Mouse (Mus musculus) forebrain, embryonic 12.5 days (tissue): ENCODE results near the gene Galnt2. TPM values are rescaled to one million over a fixed set of nuclear protein-coding genes. Genes with fewer than 3 reads are reported as not detected.

Experiments
- ATAC-seq: fragments of 200-750 bp; cut with Nextera tagmentation; 2 replicates; pipeline ENCODE4 v1.8.0; 2017; ENCODE audit warnings: moderate TSS enrichment; ENCODE audit not compliant: low FRiP score
- H3K27ac ChIP-seq: fragments of 300-500 bp; sonication (generic); 2 replicates; pipeline ENCODE4 v1.5.1; 2016; ENCODE audit warnings: mild to moderate bottlenecking
- H3K27me3 ChIP-seq: fragments of 300-500 bp; sonication (generic); 2 replicates; pipeline ENCODE4 v1.6.1; 2016; ENCODE audit warnings: mild to moderate bottlenecking
- H3K36me3 ChIP-seq: fragments of 300-500 bp; sonication (generic); replicated peaks from 2 replicates; pipeline ENCODE4 v1.6.1; 2016; ENCODE audit warnings: mild to moderate bottlenecking
- H3K4me1 ChIP-seq: fragments of 300-500 bp; sonication (generic); 2 replicates; pipeline ENCODE4 v1.6.1; 2016
- H3K4me2 ChIP-seq: fragments of 300-500 bp; sonication (generic); 2 replicates; pipeline ENCODE4 v1.6.1; 2016; ENCODE audit warnings: mild to moderate bottlenecking, moderate library complexity
- H3K4me3 ChIP-seq: fragments of 300-500 bp; sonication (generic); replicated peaks from 2 replicates; pipeline ENCODE4 v1.5.1; 2016; ENCODE audit warnings: mild to moderate bottlenecking
- H3K9ac ChIP-seq: fragments of 300-500 bp; sonication (generic); 2 replicates; pipeline ENCODE4 v1.6.1; 2016; ENCODE audit warnings: mild to moderate bottlenecking
- H3K9me3 ChIP-seq: fragments of 300-500 bp; sonication (generic); 2 replicates; pipeline ENCODE4 v1.6.1; 2016
- WGBS: fragments of 180-500 bp; shearing (Covaris S2); methylation state at CpG from one replicate; pipeline ENCODE4 v1.1.7; 2016; 5-methylcytosine and 5-hydroxymethylcytosine counted together
- polyA plus RNA-seq: library from polyadenylated mRNA; unstranded; fragments of >200 nt; fragmentation: Nextera tagmentation; extraction: Ambion mirVana; gene quantifications from 2 replicates; pipeline ENCODE4 v1.2.1, GENCODE M21; 2016

Galnt2 gene
- polyA plus RNA-seq, 1 experiment from 2014 or later = 71.8 TPM

GRCm38 (mm10) chr8:124343991-124344390 lies 112.8 kb downstream of the Galnt2 start:
- peaks cover 61% of the 10 kb centered on the region for H3K36me3 ChIP-seq
- 93% methylated on average over 12 of the region's 12 CpGs for WGBS
- no peak for ATAC-seq
- no peak overlapping the region for H3K27ac ChIP-seq
- H3K4me2 ChIP-seq = no peak overlapping the region
- H3K4me3 ChIP-seq = no peak overlapping the region
- no peaks in the 10 kb centered on the region for H3K9me3 ChIP-seq
- no peak overlapping the region for H3K9ac ChIP-seq
- H3K27me3 ChIP-seq = no peaks in the 10 kb centered on the region
- peaks cover 9% of the 10 kb centered on the region for H3K4me1 ChIP-seq

- H3K9me3 ChIP-seq = no peaks in the 10 kb centered on the region
- no peak overlapping the region for H3K27ac ChIP-seq
- 91% methylated on average over 10 of the region's 10 CpGs for WGBS
- H3K27me3 ChIP-seq = no peaks in the 10 kb centered on the region
- no peak overlapping the region for H3K4me2 ChIP-seq
- ATAC-seq = no peak
- H3K4me3 ChIP-seq = no peak overlapping the region
- no peak overlapping the region for H3K9ac ChIP-seq
- H3K4me1 ChIP-seq = peaks cover 9% of the 10 kb centered on the region
- peaks cover 51% of the 10 kb centered on the region for H3K36me3 ChIP-seq
These were observed 113.9 kb downstream of the Galnt2 start for GRCm38 (mm10) chr8:124345098-124345497.

- no peak overlapping the region for H3K9ac ChIP-seq
- 47% methylated on average over 19 of the region's 19 CpGs for WGBS
- 0 out of 2 replicates have a peak, but pooled peaks cover 3% of the 10 kb centered on the region for H3K27me3 ChIP-seq
- no peak overlapping the region for H3K4me2 ChIP-seq
- H3K27ac ChIP-seq = no peak overlapping the region
- H3K4me1 ChIP-seq = peaks cover 4% of the 10 kb centered on the region; the same call in 1 of the 2 replicates
- H3K4me3 ChIP-seq = no peak overlapping the region
- H3K9me3 ChIP-seq = no peaks in the 10 kb centered on the region
- peaks cover 32% of the 10 kb centered on the region for H3K36me3 ChIP-seq
- ATAC-seq = peak; percentile 73
These were observed 115.8 kb downstream of the Galnt2 start for GRCm38 (mm10) chr8:124346852-124347523.

DNA sequence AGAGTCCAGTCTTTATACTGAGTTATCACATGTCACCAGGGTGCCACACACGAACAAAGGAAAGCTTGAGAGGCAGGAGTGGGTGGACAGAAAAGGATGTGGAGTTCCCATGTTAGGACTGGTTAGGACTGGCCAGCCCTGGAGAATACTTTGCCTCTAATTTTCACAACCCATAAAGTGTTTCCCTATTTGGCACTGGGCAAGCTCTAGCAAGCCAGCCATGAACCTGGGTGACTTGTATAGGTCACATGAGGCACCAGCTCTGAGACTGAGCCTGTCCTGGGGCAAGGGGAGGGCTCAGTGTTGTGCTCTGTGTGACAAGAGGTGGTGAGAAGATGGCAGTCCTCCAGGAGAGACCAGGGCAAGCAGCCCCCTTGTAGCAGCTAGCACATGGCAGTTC lies 116.9 kb downstream of the Galnt2 start:
- Histone ChIP-seq H3K4me3 (no peak overlapping the region), H3K4me1 (peaks cover 4% of the 10 kb centered on the region; the same call in 1 of the 2 replicates), H3K4me2 (no peak overlapping the region), H3K27me3 (0 out of 2 replicates have a peak, but pooled peaks cover 3% of the 10 kb centered on the region), H3K27ac (no peak overlapping the region), H3K9ac (no peak overlapping the region), H3K36me3 (peaks cover 22% of the 10 kb centered on the region), H3K9me3 (no peaks in the 10 kb centered on the region)
- ATAC-seq = no peak
- WGBS = 55% methylated on average over 1 of the region's 1 CpGs

GRCm38 (mm10) chr8:124349663-124350062 lies 118.5 kb downstream of the Galnt2 start:
- peak; percentile 30; the same call in 1 of the 2 replicates for ATAC-seq
- no peak overlapping the region for H3K9ac ChIP-seq
- 39% methylated on average over 7 of the region's 7 CpGs for WGBS
- no peak overlapping the region for H3K4me2 ChIP-seq
- H3K4me1 ChIP-seq = peaks cover 4% of the 10 kb centered on the region; the same call in 1 of the 2 replicates
- H3K4me3 ChIP-seq = no peak overlapping the region
- no peak overlapping the region for H3K27ac ChIP-seq
- no peaks in the 10 kb centered on the region for H3K9me3 ChIP-seq
- peaks cover 6% of the 10 kb centered on the region for H3K36me3 ChIP-seq
- H3K27me3 ChIP-seq = 0 out of 2 replicates have a peak, but pooled peaks cover 3% of the 10 kb centered on the region

- H3K27ac ChIP-seq = no peak overlapping the region
- ATAC-seq = no peak
- H3K9ac ChIP-seq = no peak overlapping the region
- H3K4me2 ChIP-seq = no peak overlapping the region
- H3K27me3 ChIP-seq = 0 out of 2 replicates have a peak, but pooled peaks cover 3% of the 10 kb centered on the region
- 59% methylated on average over 5 of the region's 5 CpGs for WGBS
- H3K4me3 ChIP-seq = no peak overlapping the region
- H3K4me1 ChIP-seq = peaks cover 4% of the 10 kb centered on the region; the same call in 1 of the 2 replicates
- H3K9me3 ChIP-seq = no peaks in the 10 kb centered on the region
- no peaks in the 10 kb centered on the region for H3K36me3 ChIP-seq
These were observed 120.4 kb downstream of the Galnt2 start for GRCm38 (mm10) chr8:124351636-124352035.

- no peaks in the 10 kb centered on the region for H3K36me3 ChIP-seq
- no peak overlapping the region for H3K27ac ChIP-seq
- no peak overlapping the region for H3K4me3 ChIP-seq
- 83% methylated on average over 3 of the region's 3 CpGs for WGBS
- H3K9me3 ChIP-seq = no peaks in the 10 kb centered on the region
- H3K4me1 ChIP-seq = no peaks in the 10 kb centered on the region
- no peaks in the 10 kb centered on the region for H3K27me3 ChIP-seq
- H3K4me2 ChIP-seq = no peak overlapping the region
- H3K9ac ChIP-seq = no peak overlapping the region
- no peak for ATAC-seq
These were observed 129.7 kb downstream of the Galnt2 start for GRCm38 (mm10) chr8:124360911-124361310.

- Histone ChIP-seq H3K9ac (no peak overlapping the region), H3K4me1 (no peaks in the 10 kb centered on the region), H3K27me3 (no peaks in the 10 kb centered on the region), H3K4me3 (no peak overlapping the region), H3K9me3 (no peaks in the 10 kb centered on the region), H3K4me2 (no peak overlapping the region), H3K27ac (no peak overlapping the region), H3K36me3 (no peaks in the 10 kb centered on the region)
- ATAC-seq = no peak
- 79% methylated on average over 11 of the region's 11 CpGs for WGBS
These were observed 130.7 kb downstream of the Galnt2 start for GRCm38 (mm10) chr8:124361773-124362427.

DNA sequence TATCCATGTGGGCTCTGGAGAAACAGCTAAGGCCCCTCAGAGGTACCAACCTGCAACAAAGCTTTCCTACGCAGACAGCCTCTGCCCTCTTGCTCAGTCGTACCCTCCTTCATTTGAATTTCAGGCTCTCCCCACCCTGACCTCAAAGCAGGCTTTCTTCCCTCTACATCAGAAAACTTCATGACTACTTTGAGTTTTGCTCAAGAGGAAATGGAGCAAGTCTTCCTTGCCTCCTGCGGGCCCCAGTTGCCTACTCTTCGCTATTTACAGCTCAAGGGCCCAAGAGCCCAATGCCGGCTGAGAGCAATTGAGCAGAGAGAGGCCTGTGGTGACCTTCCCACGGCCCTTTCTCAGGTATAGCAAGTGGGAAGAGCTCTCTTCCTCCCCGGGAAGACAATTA lies 131.4 kb downstream of the Galnt2 start:
- Histone ChIP-seq H3K36me3 (no peaks in the 10 kb centered on the region), H3K27me3 (no peaks in the 10 kb centered on the region), H3K9me3 (no peaks in the 10 kb centered on the region), H3K4me2 (no peak overlapping the region), H3K4me1 (no peaks in the 10 kb centered on the region), H3K27ac (no peak overlapping the region), H3K4me3 (no peak overlapping the region), H3K9ac (no peak overlapping the region)
- WGBS = 80% methylated on average over 7 of the region's 7 CpGs
- ATAC-seq = no peak

DNA sequence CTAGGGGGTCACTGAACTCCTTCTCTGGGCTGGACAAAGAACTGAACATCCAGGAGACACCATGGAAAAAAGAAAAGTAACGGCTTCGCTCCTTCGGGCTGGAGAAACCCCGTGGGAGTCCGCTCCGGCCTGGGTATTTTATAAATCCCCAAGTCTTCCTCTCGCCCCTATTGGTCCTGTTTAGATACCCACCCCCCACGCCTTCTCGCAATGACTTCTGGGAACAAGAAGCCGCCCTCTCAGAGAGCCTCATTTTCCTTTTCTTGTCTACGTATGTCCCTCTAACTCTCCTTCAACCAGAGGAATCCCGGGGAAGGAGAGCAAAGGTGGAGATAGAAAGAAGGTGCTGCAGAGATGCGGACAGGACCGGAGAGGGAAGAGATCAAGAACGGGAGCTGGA lies 132.1 kb downstream of the Galnt2 start:
- Histone ChIP-seq H3K9ac (no peak overlapping the region), H3K4me1 (no peaks in the 10 kb centered on the region), H3K4me3 (no peak overlapping the region), H3K27ac (no peak overlapping the region), H3K27me3 (no peaks in the 10 kb centered on the region), H3K9me3 (no peaks in the 10 kb centered on the region), H3K36me3 (no peaks in the 10 kb centered on the region), H3K4me2 (no peak overlapping the region)
- ATAC-seq = no peak
- WGBS = 92% methylated on average over 15 of the region's 15 CpGs

DNA sequence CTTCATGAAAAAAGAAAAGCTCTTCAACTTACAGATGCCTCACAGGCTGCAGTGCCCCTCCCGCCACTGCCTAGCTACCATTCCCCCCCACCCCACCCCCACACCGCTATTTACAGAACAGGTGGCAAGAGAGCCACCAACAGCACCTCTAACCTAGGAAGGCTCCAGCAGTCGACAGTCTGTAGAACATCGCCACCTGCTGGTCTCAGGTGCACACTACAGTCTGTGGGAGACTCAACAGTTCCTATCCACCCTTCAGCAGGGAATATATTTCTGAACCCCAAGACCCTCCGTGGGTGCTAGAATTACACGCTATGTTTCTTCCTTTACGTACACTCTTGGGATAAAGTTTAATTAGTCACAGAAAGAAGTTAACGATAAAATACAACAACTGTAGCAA lies 137.0 kb downstream of the Galnt2 start:
- Histone ChIP-seq H3K4me3 (no peak overlapping the region), H3K4me2 (no peak overlapping the region), H3K36me3 (no peaks in the 10 kb centered on the region), H3K9ac (no peak overlapping the region), H3K27ac (no peak overlapping the region), H3K27me3 (no peaks in the 10 kb centered on the region), H3K4me1 (no peaks in the 10 kb centered on the region), H3K9me3 (no peaks in the 10 kb centered on the region)
- 0 out of 2 replicates have a peak, but pooled peaks have one; percentile 41 for ATAC-seq
- 21% methylated on average over 8 of the region's 8 CpGs for WGBS

DNA sequence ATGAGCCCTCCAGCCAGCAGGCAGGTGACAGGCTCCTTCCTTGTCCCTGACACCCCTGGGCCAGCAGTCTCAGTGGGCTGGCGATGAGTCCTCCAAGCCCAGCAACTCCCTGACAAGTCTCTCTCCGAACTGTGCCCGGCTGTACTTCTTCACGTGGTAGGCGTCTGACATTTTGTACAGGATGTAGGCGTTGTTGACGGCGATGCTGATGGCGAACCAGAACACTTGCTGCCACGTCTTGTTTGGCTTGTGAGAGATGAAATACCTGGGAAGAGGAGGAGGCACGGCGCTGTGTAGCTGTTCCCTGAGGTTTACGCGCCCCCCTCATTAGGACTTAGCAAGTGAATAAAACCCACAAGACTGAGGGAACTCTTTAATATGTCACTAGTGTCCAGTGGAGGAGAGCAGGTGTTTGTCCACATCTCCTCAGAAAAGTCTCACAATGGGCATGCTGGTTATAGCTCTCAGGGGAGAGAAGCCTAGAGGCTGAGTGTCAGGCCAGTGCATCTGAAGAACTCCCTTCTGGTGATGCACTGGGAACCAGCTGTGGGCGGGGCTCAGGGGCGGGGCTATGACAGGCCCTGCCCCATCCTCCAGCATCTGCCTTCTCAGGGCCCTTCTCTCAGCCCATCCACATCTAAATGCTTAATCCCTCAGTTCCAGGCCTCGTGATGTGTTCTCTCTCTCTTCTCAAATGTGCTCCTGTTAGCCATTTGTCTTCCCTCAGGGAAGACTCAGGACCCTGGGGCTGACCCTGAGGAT lies 139.4 kb downstream of the Galnt2 start:
- 78% methylated on average over 17 of the region's 17 CpGs for WGBS
- Histone ChIP-seq H3K4me1 (no peaks in the 10 kb centered on the region), H3K9ac (no peak overlapping the region), H3K36me3 (no peaks in the 10 kb centered on the region), H3K4me2 (no peak overlapping the region), H3K4me3 (no peak overlapping the region), H3K9me3 (no peaks in the 10 kb centered on the region), H3K27me3 (no peaks in the 10 kb centered on the region), H3K27ac (no peak overlapping the region)
- ATAC-seq = no peak
